Comparison of ENCODE assay signal across 12 mouse cellular contexts in the genomic region with DNA sequence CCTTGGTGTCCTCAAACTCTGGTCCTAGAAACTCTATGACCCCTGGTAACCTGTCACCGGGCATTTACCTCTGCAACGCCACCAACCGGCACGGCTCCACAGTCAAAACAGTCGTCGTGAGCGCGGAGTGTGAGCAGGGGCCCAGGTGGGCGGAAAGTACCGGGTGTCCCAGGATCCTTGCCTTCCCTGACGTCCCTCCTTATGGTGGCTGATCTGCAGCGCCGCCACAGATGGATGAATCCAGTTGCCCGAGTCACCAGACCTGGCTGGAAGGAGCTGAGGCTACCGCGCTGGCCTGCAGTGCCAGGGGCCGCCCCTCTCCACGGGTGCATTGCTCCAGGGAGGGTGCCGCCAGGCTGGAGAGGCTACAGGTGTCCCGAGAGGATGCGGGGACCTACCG. TPM values are rescaled to one million over a fixed set of nuclear protein-coding genes. Genes with fewer than 3 reads are reported as not detected.
A peak's percentile ranks its signal among the peaks of the same experiment; 100 is the strongest.
DNase-seq lines count a peak whose midpoint lies in the region; ATAC-seq and TF ChIP-seq lines count a peak whose summit lies in the region.
"Had no signal": no experiment of that assay in that cellular context is flagged by ENCODE, and none has a peak within 500 bp of the region (broad histone marks: within the 10 kb centered on the region; RNA-seq: fewer than 3 reads in every experiment).

No protein-coding gene starts in this region.

- H3K4me1 ChIP-seq in heart, embryonic 13.5 days: peaks cover 55% of the 10 kb centered on the region
- H3K4me1 ChIP-seq in lung, postnatal 0 days (ENCODE audit: insufficient read depth, low read depth, low read length): peaks cover 9% of the 10 kb centered on the region; the same call in 1 of the 2 replicates
- peaks cover 40% of the 10 kb centered on the region for H3K4me1 ChIP-seq in hindbrain, embryonic 16.5 days (ENCODE audit: control insufficient read depth, insufficient read depth, low read depth, low read length)
- peaks cover 36% of the 10 kb centered on the region for H3K4me1 ChIP-seq in neural tube, embryonic 12.5 days

- H3K4me2 ChIP-seq in heart, embryonic 13.5 days: peak overlapping the region; percentile 70
- 0 out of 2 replicates have a peak overlapping the region, but pooled peaks have one; percentile 57 for H3K4me2 ChIP-seq in lung, postnatal 0 days (replicated peaks; ENCODE audit: low read depth, low read length)
- peak overlapping the region; percentile 82 for H3K4me2 ChIP-seq in hindbrain, embryonic 16.5 days (ENCODE audit: low read length)
- H3K4me2 ChIP-seq in neural tube, embryonic 12.5 days (replicated peaks): peak overlapping the region; percentile 59

- H3K9ac ChIP-seq in heart, embryonic 13.5 days: peak overlapping the region; percentile 69; the same call in 1 of the 2 replicates
- no peak overlapping the region for H3K9ac ChIP-seq in lung, postnatal 0 days (replicated peaks; ENCODE audit: low read depth)
- peak overlapping the region; percentile 79 for H3K9ac ChIP-seq in hindbrain, embryonic 16.5 days (ENCODE audit: low read depth, low read length)
- 0 out of 2 replicates have a peak overlapping the region, but pooled peaks have one; percentile 8 for H3K9ac ChIP-seq in neural tube, embryonic 12.5 days

- no peaks in the 10 kb centered on the region for H3K9me3 ChIP-seq in heart, embryonic 13.5 days
- no peaks in the 10 kb centered on the region for H3K9me3 ChIP-seq in lung, postnatal 0 days (ENCODE audit: low read length)
- H3K9me3 ChIP-seq in hindbrain, embryonic 16.5 days (ENCODE audit: control insufficient read depth, low read length): no peaks in the 10 kb centered on the region
- H3K9me3 ChIP-seq in neural tube, embryonic 12.5 days: peaks cover 3% of the 10 kb centered on the region; the same call in 1 of the 2 replicates

- no peak for DNase-seq in heart, postnatal 4 days
- DNase-seq in lung, postnatal 0 days (ENCODE audit: low spot score): no peak
- DNase-seq in lung, postnatal 14 days: no peak
- DNase-seq in adrenal gland, postnatal 36 days: no peak
- no peak for DNase-seq in urinary bladder, adult 18-20 months (ENCODE audit: low spot score in 2 of 2)
- DNase-seq: adrenal gland, adult 2 months; kidney, adult 8-10 months had no signal

- TF ChIP-seq CTCF in lung, postnatal 0 days (IDR thresholded peaks at IDR 0.05): no peak

- no peaks in the 10 kb centered on the region for H3K36me3 ChIP-seq in heart, embryonic 13.5 days
- no peaks in the 10 kb centered on the region for H3K36me3 ChIP-seq in lung, postnatal 0 days (ENCODE audit: insufficient read depth, low read length)
- no peaks in the 10 kb centered on the region for H3K36me3 ChIP-seq in hindbrain, embryonic 16.5 days (ENCODE audit: control insufficient read depth, insufficient read depth, low read length)
- no peaks in the 10 kb centered on the region for H3K36me3 ChIP-seq in neural tube, embryonic 12.5 days

- 5% methylated on average over 22 of the region's 22 CpGs for WGBS in heart, embryonic 13.5 days
- 6% methylated on average over 22 of the region's 22 CpGs for WGBS in lung, postnatal 0 days
- under 1% methylated on average over 22 of the region's 22 CpGs for WGBS in hindbrain, embryonic 16.5 days
- 1% methylated on average over 22 of the region's 22 CpGs for WGBS in neural tube, embryonic 12.5 days

- H3K4me3 ChIP-seq in heart, embryonic 13.5 days: peak overlapping the region; percentile 43
- H3K4me3 ChIP-seq in lung, postnatal 0 days (ENCODE audit: low read depth, low read length): no peak overlapping the region
- peak overlapping the region; percentile 54 for H3K4me3 ChIP-seq in hindbrain, embryonic 16.5 days (ENCODE audit: low read length)
- H3K4me3 ChIP-seq in neural tube, embryonic 12.5 days: peak overlapping the region; percentile 35; the same call in 1 of the 2 replicates

- TF ChIP-seq EP300 in lung, postnatal 0 days (IDR thresholded peaks at IDR 0.05): no peak

- H3K27me3 ChIP-seq in heart, embryonic 13.5 days (replicated peaks): peaks cover 93% of the 10 kb centered on the region
- peaks cover 42% of the 10 kb centered on the region for H3K27me3 ChIP-seq in lung, postnatal 0 days (replicated peaks; ENCODE audit: insufficient read depth, low read length)
- peaks cover 55% of the 10 kb centered on the region for H3K27me3 ChIP-seq in hindbrain, embryonic 16.5 days (replicated peaks; ENCODE audit: control insufficient read depth, insufficient read depth, low read length)
- peaks cover 85% of the 10 kb centered on the region for H3K27me3 ChIP-seq in neural tube, embryonic 12.5 days (replicated peaks)

- no peak overlapping the region for H3K27ac ChIP-seq in heart, embryonic 13.5 days (replicated peaks)
- no peak overlapping the region for H3K27ac ChIP-seq in lung, postnatal 0 days (ENCODE audit: low read length)
- H3K27ac ChIP-seq in hindbrain, embryonic 16.5 days (ENCODE audit: low read depth, low read length): no peak overlapping the region
- H3K27ac ChIP-seq in neural tube, embryonic 12.5 days: no peak overlapping the region

- no peak for ATAC-seq in heart, embryonic 13.5 days (ENCODE audit: extremely low read depth, insufficient number of reproducible peaks, low FRiP score, low TSS enrichment)
- no peak for ATAC-seq in lung, postnatal 0 days
- no peak for ATAC-seq in hindbrain, embryonic 16.5 days
- no peak for ATAC-seq in neural tube, embryonic 12.5 days (ENCODE audit: low FRiP score, low read depth)

RNA-seq across cellular contexts. Expression of a gene that starts 4.8 kb away (rescaled TPM):
- 0.04 and 0.05 TPM in 2 replicates for polyA plus RNA-seq in heart, embryonic 13.5 days (2015; fragmentation: Nextera tagmentation; extraction: Ambion mirVana)
- total RNA-seq in heart, postnatal 4 days (2021): not detected
- 0.18 and 0.27 TPM in 2 replicates for polyA plus RNA-seq in lung, postnatal 0 days (2015; fragmentation: Nextera tagmentation; extraction: Ambion mirVana)
- polyA plus RNA-seq in hindbrain, embryonic 16.5 days (2015; fragmentation: Nextera tagmentation; extraction: Ambion mirVana): 2.8 and 3.2 TPM in 2 replicates
- 0.14 and 0.15 TPM in 2 replicates for polyA plus RNA-seq in neural tube, embryonic 12.5 days (2016; fragmentation: Nextera tagmentation; extraction: Ambion mirVana)
- total RNA-seq in adrenal gland, postnatal 36 days (2021): under 1 TPM; 0.10 to 0.20 TPM
- polyA plus RNA-seq: embryonic facial prominence, embryonic 11.5 days; stomach, embryonic 14.5 days had no signal

RNA-seq across cellular contexts. Expression of a gene that starts 7.5 kb away (rescaled TPM):
- polyA plus RNA-seq in heart, embryonic 13.5 days (2015; fragmentation: Nextera tagmentation; extraction: Ambion mirVana): 3.1 and 8.3 TPM in 2 replicates
- under 1 TPM; 0.27 to 0.93 TPM for total RNA-seq in heart, postnatal 4 days (2021)
- polyA plus RNA-seq in lung, postnatal 0 days (2015; fragmentation: Nextera tagmentation; extraction: Ambion mirVana): 3.3 and 3.8 TPM in 2 replicates
- 0.27 and 0.29 TPM in 2 replicates for polyA plus RNA-seq in hindbrain, embryonic 16.5 days (2015; fragmentation: Nextera tagmentation; extraction: Ambion mirVana)
- polyA plus RNA-seq in neural tube, embryonic 12.5 days (2016; fragmentation: Nextera tagmentation; extraction: Ambion mirVana): 1.6 and 2.1 TPM in 2 replicates
- total RNA-seq in adrenal gland, postnatal 36 days (2021): 1 to 10 TPM; 1.9 to 2.8 TPM

RNA-seq across cellular contexts. Expression of a gene that starts 20.9 kb away (rescaled TPM):
- polyA plus RNA-seq in heart, embryonic 13.5 days (2015; fragmentation: Nextera tagmentation; extraction: Ambion mirVana): 11.6 and 11.9 TPM in 2 replicates
- total RNA-seq in heart, postnatal 4 days (2021): 1 to 10 TPM; 8.0 to 8.5 TPM
- 236 and 352 TPM in 2 replicates for polyA plus RNA-seq in lung, postnatal 0 days (2015; fragmentation: Nextera tagmentation; extraction: Ambion mirVana)
- polyA plus RNA-seq in hindbrain, embryonic 16.5 days (2015; fragmentation: Nextera tagmentation; extraction: Ambion mirVana): 3.4 and 5.3 TPM in 2 replicates
- polyA plus RNA-seq in neural tube, embryonic 12.5 days (2016; fragmentation: Nextera tagmentation; extraction: Ambion mirVana): 5.0 and 5.8 TPM in 2 replicates
- 10 to 100 TPM; 10.7 to 14.8 TPM for total RNA-seq in adrenal gland, postnatal 36 days (2021)

RNA-seq across cellular contexts. Expression of a gene that starts 30.2 kb away (rescaled TPM):
- 0.51 and 0.87 TPM in 2 replicates for polyA plus RNA-seq in heart, embryonic 13.5 days (2015; fragmentation: Nextera tagmentation; extraction: Ambion mirVana)
- total RNA-seq in heart, postnatal 4 days (2021): not detected
- 0.51 TPM in 1 of 2 replicates, not detected in the other for polyA plus RNA-seq in lung, postnatal 0 days (2015; fragmentation: Nextera tagmentation; extraction: Ambion mirVana)
- polyA plus RNA-seq in hindbrain, embryonic 16.5 days (2015; fragmentation: Nextera tagmentation; extraction: Ambion mirVana): 1.5 and 2.1 TPM in 2 replicates
- polyA plus RNA-seq in neural tube, embryonic 12.5 days (2016; fragmentation: Nextera tagmentation; extraction: Ambion mirVana): 0.66 and 2.9 TPM in 2 replicates
- total RNA-seq in adrenal gland, postnatal 36 days (2021): not detected
- total RNA-seq: adrenal gland, adult 2 months had no signal
- polyA plus RNA-seq: adrenal gland, adult 2 months had no signal

RNA-seq across cellular contexts. Expression of a gene that starts 34.1 kb away (rescaled TPM):
- polyA plus RNA-seq in heart, embryonic 13.5 days (2015; fragmentation: Nextera tagmentation; extraction: Ambion mirVana): 124 and 139 TPM in 2 replicates
- total RNA-seq in heart, postnatal 4 days (2021): 10 to 100 TPM; 85.7 to 98.0 TPM
- 112 and 125 TPM in 2 replicates for polyA plus RNA-seq in lung, postnatal 0 days (2015; fragmentation: Nextera tagmentation; extraction: Ambion mirVana)
- 112 and 114 TPM in 2 replicates for polyA plus RNA-seq in hindbrain, embryonic 16.5 days (2015; fragmentation: Nextera tagmentation; extraction: Ambion mirVana)
- 116 and 121 TPM in 2 replicates for polyA plus RNA-seq in neural tube, embryonic 12.5 days (2016; fragmentation: Nextera tagmentation; extraction: Ambion mirVana)
- total RNA-seq in adrenal gland, postnatal 36 days (2021): 100 to 1,000 TPM; 122 to 130 TPM

Comparison
In these comparisons a context has a peak if more than half of its experiments do, and no peak if none do; other contexts are left out.
1. RNA of a gene that starts 20.9 kb away (polyA plus RNA-seq): 236 to 352 TPM in lung, postnatal 0 days; 11.6 to 11.9 TPM in heart, embryonic 13.5 days, 5.0 to 5.8 TPM in neural tube, embryonic 12.5 days and 3.4 to 5.3 TPM in hindbrain, embryonic 16.5 days; every median in the first group is over 10 times any median in the second.
2. Peak in every context shown above with its lines, with median percentiles within 50 percentile points of each other: H3K4me2 ChIP-seq.